Mouse (Mus musculus): ENCODE results near the gene Sec14l5.

Sec14l5 gene

GRCm38 (mm10) chr16:5155014-5155413 is 8.1 kb downstream of the Sec14l5 start:
- no peak for DNase-seq

DNA sequence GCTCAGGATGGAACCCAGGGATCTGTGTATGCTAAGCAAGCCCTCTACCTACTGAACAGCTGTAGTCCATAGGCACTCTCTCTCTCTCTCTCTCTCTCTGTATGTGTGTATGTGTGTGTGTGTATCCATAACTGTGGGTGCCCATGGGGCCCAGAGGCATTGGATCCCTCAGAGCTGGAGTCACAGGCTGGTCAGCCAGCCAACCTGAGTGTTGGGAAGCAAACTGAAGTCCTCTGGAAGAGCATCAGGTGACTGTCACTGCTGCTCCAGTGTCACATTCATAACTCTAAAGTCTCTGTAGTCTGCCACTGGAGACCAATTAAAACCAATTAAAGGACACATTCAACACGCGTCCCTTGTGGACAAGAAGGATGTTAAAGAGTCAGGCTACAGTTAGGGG is 9.6 kb downstream of the Sec14l5 start:
- no peak for DNase-seq

- DNase-seq = no peak
Measured at GRCm38 (mm10) chr16:5157113-5157512, 10.2 kb downstream of the Sec14l5 start.

- DNase-seq = no peak
Measured at GRCm38 (mm10) chr16:5159248-5159647, 12.3 kb downstream of the Sec14l5 start.

- DNase-seq = no peak
Measured at GRCm38 (mm10) chr16:5164327-5164726, 17.4 kb downstream of the Sec14l5 start.

GRCm38 (mm10) chr16:5168038-5168437 is 21.1 kb downstream of the Sec14l5 start:
- no peak for DNase-seq

GRCm38 (mm10) chr16:5168829-5169228 is 21.9 kb downstream of the Sec14l5 start:
- DNase-seq = peak in 1 of 2 experiments; percentile 23

DNA sequence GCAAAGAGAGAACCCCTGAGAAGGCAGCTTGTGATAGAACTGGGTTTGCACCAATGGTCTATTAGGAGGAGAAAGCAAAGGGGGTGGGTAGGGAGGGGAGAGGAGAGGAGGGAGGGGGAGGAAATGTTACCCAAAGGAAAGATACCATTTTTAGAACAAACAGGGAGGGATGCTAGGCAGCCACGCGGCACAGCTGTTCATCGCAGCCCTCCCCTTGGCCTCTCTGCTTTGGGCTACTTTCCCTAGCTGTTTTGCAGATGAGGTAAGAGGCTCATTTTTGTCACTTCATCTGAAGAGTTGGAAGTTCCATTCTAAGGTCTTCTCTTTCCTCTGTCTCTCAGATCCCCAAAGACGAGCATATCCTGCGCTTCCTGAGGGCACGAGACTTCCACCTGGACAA is 25.7 kb downstream of the Sec14l5 start:
- no peak for DNase-seq

- no peak for DNase-seq
Measured at GRCm38 (mm10) chr16:5183310-5183975, 36.5 kb downstream of the Sec14l5 start.

DNA sequence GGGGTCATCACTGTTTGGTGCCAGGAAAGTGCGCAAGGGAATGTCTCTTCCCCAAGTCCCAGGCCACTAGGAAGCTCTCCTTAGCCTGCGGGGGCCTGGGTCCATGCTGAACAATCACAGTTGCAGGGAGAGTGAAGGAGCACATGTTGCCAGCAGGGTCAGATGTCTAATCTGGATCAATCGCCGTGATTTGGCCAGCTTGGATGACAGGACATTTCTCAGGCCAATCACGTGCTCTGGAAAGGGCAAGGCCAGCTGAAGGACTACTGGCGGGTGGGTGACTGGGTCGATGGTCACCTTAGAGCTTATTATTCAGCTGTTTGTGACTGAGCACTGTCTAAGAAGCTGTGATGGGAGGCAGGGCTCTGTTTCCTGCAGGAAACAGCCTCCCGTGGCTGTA is 37.2 kb downstream of the Sec14l5 start:
- DNase-seq = no peak

GRCm38 (mm10) chr16:5184956-5185355 is 38.0 kb downstream of the Sec14l5 start:
- DNase-seq = no peak

DNA sequence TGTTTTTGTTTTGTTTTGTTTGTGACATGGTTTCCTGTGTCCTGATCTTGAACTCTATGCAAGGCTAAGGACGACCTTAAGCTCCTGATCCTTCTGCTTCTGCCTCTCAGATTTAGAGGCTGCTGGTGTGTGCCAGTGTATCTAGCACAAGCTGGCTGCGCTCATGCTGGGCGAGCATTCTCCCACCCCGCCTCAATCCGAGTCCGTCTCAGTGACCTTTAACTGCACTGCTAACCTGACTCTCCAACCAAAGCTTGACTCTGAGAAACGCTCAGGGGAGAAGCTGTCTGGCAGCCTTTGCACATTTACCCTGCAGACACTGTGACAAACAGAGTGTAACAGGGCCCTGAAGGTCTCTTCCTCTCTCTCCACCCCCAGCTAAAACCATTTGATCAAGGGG is 38.8 kb downstream of the Sec14l5 start:
- DNase-seq = peak; percentile 21 to 32

GRCm38 (mm10) chr16:5186234-5186633 is 39.3 kb downstream of the Sec14l5 start:
- no peak for DNase-seq

DNA sequence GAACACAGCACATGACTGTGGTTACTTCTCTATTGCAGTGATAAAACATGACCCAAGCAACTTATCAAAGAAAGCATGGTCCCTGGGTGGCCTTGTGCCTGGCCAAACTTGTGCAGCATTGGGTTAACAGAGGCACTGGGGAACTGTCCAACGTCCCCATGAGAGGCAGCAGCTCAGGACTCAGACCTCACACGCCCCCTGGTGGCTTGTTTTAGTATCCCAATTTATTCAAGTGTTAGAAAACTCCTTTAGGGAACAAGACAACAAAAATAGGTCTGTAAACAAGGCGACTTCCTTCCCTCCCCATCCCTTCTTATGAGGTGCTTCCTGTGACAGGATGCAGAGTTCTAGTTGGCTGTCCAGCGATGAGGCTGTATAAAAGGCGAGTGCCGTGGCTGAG is 48.2 kb downstream of the Sec14l5 start:
- DNase-seq = peak; percentile 73 to 84

DNA sequence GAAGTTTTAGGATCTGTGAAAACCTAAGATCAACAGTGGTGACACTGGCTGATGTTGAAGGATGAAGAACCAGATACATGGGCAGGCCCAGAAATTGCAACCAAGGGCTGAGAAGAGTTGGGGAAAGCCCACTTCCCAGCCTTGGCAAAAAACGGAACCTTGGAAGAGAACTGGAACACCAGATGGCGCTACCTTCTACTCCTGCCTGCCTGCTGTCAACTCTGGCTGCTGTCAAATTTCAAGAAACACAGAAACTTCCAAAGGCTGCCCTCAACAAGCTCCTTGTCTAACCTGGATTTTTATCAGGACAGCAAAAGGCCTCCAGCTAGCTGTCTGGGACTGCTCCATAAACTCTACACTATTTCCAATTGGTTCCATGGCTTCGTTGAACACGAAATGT is 55.8 kb downstream of the Sec14l5 start:
- peak; percentile 64 to 79 for DNase-seq

GRCm38 (mm10) chr16:5203200-5203599 is 56.3 kb downstream of the Sec14l5 start:
- DNase-seq = peak in 1 of 2 experiments; percentile 51

DNA sequence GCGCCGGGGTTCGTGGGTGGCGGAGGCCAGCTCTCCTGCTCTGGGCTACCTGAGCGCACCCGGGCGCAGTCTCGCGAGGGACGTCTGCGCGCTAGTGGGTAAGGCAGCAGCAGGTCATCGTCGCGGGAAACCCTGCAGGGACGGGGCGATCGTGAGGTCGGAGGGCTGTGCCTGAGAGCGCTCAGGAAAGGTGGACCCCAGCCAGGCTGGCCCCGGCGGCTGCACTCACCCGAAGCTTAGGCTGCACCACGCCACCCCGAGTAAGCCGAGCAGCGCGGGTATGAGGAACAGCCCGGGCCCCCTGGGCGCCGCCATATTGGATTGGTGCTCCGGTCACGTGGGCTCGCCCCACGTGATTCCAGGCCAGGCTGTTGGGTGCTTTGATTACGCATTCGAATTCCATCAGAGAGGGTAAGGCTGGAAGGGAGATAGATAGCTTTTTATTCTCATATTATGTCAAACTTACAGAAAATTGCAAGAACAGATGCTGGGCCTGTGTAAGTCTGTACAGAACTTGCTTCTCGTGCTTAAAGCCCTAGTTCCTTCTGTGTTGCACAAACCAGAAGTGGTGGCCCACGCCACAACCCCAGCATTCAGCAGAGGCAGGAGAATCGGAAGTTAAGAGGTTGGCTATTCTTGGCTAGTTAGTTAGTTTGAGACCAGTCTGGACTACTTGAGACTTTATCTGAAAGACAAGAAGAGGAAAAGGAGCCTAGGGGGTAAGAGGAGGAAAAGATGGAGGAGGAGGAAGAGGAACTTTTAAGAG is 56.9 kb downstream of the Sec14l5 start, which contains the start of gene Nagpa:
Nagpa (minus strand) TSS at position 345 of the 766 bp plus-strand sequence.
- DNase-seq = peak; percentile 86 to 92

GRCm38 (mm10) chr16:5205431-5205970 is 58.6 kb downstream of the Sec14l5 start:
- no peak for DNase-seq

DNA sequence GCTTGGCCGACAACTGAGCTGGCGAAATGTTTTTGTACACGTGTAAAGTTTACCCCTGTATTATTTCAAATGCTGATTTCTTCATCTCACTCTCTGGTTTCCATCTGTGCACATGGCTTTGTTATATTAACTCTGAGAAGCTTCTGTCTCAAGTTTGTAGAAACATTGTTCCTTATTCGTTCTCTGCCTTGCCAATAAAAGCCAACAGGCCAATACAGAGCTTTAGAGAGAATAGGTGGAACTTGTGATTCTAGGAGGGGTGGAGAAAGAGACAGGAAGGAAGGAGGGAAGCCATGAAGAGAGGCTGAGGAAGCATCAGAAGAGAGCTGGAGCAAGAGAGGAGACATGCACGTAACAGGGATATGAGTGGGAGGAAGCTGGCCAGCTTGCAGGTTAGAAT is 59.1 kb downstream of the Sec14l5 start:
- DNase-seq = no peak

DNA sequence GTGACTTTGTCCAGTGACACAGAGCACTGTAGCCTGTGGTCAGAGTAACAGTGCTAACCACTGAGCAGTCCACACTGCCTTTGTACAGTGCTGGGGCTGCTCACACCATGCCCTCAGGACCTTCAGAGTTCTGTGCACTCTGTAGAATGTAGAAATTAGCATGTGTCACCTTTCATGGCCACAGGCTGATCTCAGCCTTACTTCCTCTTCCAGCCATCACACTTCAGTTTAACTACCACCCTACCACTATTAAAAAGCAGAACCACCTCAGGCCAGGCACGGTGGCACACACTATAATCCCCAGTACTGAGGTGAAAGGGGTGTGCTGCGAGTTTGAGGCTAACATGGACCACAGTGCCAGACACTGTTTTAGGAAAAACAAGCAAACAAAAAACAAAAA is 63.5 kb downstream of the Sec14l5 start:
- no peak for DNase-seq

GRCm38 (mm10) chr16:5212150-5212549 is 65.2 kb downstream of the Sec14l5 start:
- DNase-seq = no peak

GRCm38 (mm10) chr16:5214126-5214525 is 67.2 kb downstream of the Sec14l5 start:
- DNase-seq = no peak

DNA sequence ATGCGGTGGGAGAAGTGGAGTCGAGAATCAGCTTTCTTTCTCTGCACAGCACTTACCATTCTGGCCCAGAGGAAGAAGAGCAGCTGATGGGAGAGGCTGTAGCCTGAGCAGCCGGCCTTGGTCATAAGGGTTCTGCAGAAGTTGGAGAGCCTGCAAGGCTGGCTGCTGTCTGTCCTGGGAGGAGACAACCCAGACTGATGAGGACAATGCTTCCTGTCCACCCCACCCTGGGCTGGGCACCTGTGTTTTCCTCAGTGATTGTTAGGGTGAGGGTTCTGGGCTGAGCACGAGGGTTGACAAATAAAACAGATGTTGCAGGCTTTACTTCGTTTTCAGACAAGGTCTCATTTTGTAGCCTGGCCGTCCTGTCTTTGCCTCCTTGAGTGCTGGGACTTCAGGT is 69.8 kb downstream of the Sec14l5 start:
- DNase-seq = no peak
